Mouse (Mus musculus) stomach, postnatal 0 days (tissue): Measurements from ENCODE around the gene Zfp362.

Source experiments
- CTCF ChIP-seq: IDR thresholded peaks from 2 replicates; pipeline ENCODE4 v1.5.1; 2016; ENCODE audit warnings: antibody characterized with exemption, low read depth, mild to moderate bottlenecking, moderate library complexity
- EP300 ChIP-seq: optimal IDR thresholded peaks from 2 replicates; pipeline ENCODE3; 2016; ENCODE audit warnings: antibody characterized with exemption

DNA sequence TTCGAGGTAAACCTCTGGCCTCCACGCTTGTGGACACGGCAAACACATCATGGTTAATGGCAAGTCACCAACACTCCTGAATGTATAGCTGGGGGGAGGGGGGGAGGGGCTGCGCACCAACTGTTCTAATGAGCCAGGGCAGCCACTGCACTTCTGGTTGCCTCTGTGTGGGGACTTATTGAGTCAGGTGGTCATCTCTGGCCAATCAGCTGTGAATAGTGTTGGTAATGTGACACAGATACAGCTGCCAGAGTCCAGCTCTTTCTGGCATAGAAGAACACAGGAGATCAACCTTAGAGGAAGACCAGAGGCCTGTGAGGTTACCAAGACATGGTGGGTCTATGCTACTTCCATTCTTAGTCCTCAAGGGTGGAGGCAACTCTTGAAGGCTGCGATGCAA, 35.1 kb downstream of the Zfp362 start:
- no peak for TF ChIP-seq CTCF
- no peak for TF ChIP-seq EP300
